Mouse (Mus musculus): ENCODE data around the gene Sufu.

GRCm38 (mm10) chr19:46509202-46509601, 112.5 kb downstream of the Sufu start:
- TF ChIP-seq CTCF (IDR thresholded peaks at IDR 0.05) (no peak), POLR2A (IDR thresholded peaks at IDR 0.05; ENCODE audit: insufficient read depth, low read depth, low read length) (no peak), EP300 (IDR thresholded peaks at IDR 0.05; ENCODE audit: insufficient read depth, low read depth, low read length) (no peak)

All from heart, adult 2 months (tissue).